Mouse (Mus musculus): ENCODE measurements around the gene Plxdc2.

Plxdc2 gene

GRCm38 (mm10) chr2:16414340-16414976 lies 58.4 kb downstream of the Plxdc2 start:
- no peak for DNase-seq (ENCODE audit: low spot score in 2 of 2)

- no peak for DNase-seq (ENCODE audit: low spot score in 2 of 2)
Observed at GRCm38 (mm10) chr2:16439030-16439429, 82.9 kb downstream of the Plxdc2 start.

GRCm38 (mm10) chr2:16442643-16443042 lies 86.5 kb downstream of the Plxdc2 start:
- DNase-seq (ENCODE audit: low spot score in 2 of 2) = no peak

GRCm38 (mm10) chr2:16447936-16448335 lies 91.8 kb downstream of the Plxdc2 start:
- DNase-seq (ENCODE audit: low spot score in 2 of 2) = no peak

- peak; percentile 46 to 72 for DNase-seq (ENCODE audit: low spot score in 2 of 2)
Observed at GRCm38 (mm10) chr2:16450838-16451665, 94.9 kb downstream of the Plxdc2 start.

GRCm38 (mm10) chr2:16451666-16452009 lies 95.5 kb downstream of the Plxdc2 start:
- no peak for DNase-seq (ENCODE audit: low spot score in 2 of 2)

- no peak for DNase-seq (ENCODE audit: low spot score in 2 of 2)
Observed at GRCm38 (mm10) chr2:16452080-16452479, 96.0 kb downstream of the Plxdc2 start.

- no peak for DNase-seq (ENCODE audit: low spot score in 2 of 2)
Observed at GRCm38 (mm10) chr2:16456264-16456780, 100.2 kb downstream of the Plxdc2 start.

- DNase-seq (ENCODE audit: low spot score in 2 of 2) = no peak
Observed at GRCm38 (mm10) chr2:16459490-16459889, 103.4 kb downstream of the Plxdc2 start.

GRCm38 (mm10) chr2:16470099-16470498 lies 114.0 kb downstream of the Plxdc2 start:
- no peak for DNase-seq (ENCODE audit: low spot score in 2 of 2)

GRCm38 (mm10) chr2:16483943-16484342 lies 127.8 kb downstream of the Plxdc2 start:
- DNase-seq (ENCODE audit: low spot score in 2 of 2) = no peak

GRCm38 (mm10) chr2:16485970-16486369 lies 129.9 kb downstream of the Plxdc2 start:
- no peak for DNase-seq (ENCODE audit: low spot score in 2 of 2)

GRCm38 (mm10) chr2:16491242-16491641 lies 135.1 kb downstream of the Plxdc2 start:
- no peak for DNase-seq (ENCODE audit: low spot score in 2 of 2)

- DNase-seq (ENCODE audit: low spot score in 2 of 2) = no peak
Observed at GRCm38 (mm10) chr2:16502843-16503242, 146.7 kb downstream of the Plxdc2 start.

- no peak for DNase-seq (ENCODE audit: low spot score in 2 of 2)
Observed at GRCm38 (mm10) chr2:16507540-16508230, 151.6 kb downstream of the Plxdc2 start.

GRCm38 (mm10) chr2:16518148-16518547 lies 162.0 kb downstream of the Plxdc2 start:
- no peak for DNase-seq (ENCODE audit: low spot score in 2 of 2)

- no peak for DNase-seq (ENCODE audit: low spot score in 2 of 2)
Observed at GRCm38 (mm10) chr2:16523427-16523826, 167.3 kb downstream of the Plxdc2 start.

GRCm38 (mm10) chr2:16532244-16532643 lies 176.1 kb downstream of the Plxdc2 start:
- no peak for DNase-seq (ENCODE audit: low spot score in 2 of 2)

GRCm38 (mm10) chr2:16534566-16534965 lies 178.5 kb downstream of the Plxdc2 start:
- DNase-seq (ENCODE audit: low spot score in 2 of 2) = no peak

GRCm38 (mm10) chr2:16541226-16541625 lies 185.1 kb downstream of the Plxdc2 start:
- no peak for DNase-seq (ENCODE audit: low spot score in 2 of 2)

GRCm38 (mm10) chr2:16545207-16545606 lies 189.1 kb downstream of the Plxdc2 start:
- DNase-seq (ENCODE audit: low spot score in 2 of 2) = no peak

- DNase-seq (ENCODE audit: low spot score in 2 of 2) = no peak
Observed at GRCm38 (mm10) chr2:16559287-16559686, 203.2 kb downstream of the Plxdc2 start.

All from urinary bladder, postnatal 36 days (tissue).